Mouse (Mus musculus) layer of hippocampus, postnatal 25 days (tissue): Measurements from ENCODE around the gene Rdh7. TPM values are rescaled to one million over a fixed set of nuclear protein-coding genes. Genes with fewer than 3 reads are reported as not detected.
A peak's percentile ranks its signal among the peaks of the same experiment; 100 is the strongest.
"Not testable (repeated sequence)": the region's sequence is repeated elsewhere in the genome, so short reads cannot be mapped to it uniquely, and the experiment has no call there.

Experiments
- DNase-seq, 2 experiments: peaks; one replicate each; pipeline ENCODE4 v3.0.0; 2022; ENCODE audit warnings: mixed read lengths in 2 of 2, low spot score in 1 of 2; ENCODE audit errors: extremely low spot score in 1 of 2
- total RNA-seq, 2 experiments: library from RNA; stranded (reverse); gene quantifications; 2 replicates each; pipeline ENCODE4 v1.2.3; 2021

The Rdh7 gene
- not detected for total RNA-seq

GRCm38 (mm10) chr10:127888605-127889004 is at the start of gene Rdh7:
Gene Rdh7 (minus strand): TSS chr10:127888817.
- no peak for DNase-seq

GRCm38 (mm10) chr10:127937428-127938010 is 48.9 kb upstream of the Rdh7 start:
- DNase-seq: peak; percentile 42 to 80

GRCm38 (mm10) chr10:127936747-127937409 is 48.3 kb upstream of the Rdh7 start:
- no peak for DNase-seq

GRCm38 (mm10) chr10:127936271-127936670 is 47.7 kb upstream of the Rdh7 start:
- DNase-seq: no peak

- no peak for DNase-seq
Measured at GRCm38 (mm10) chr10:127932290-127932926, 43.8 kb upstream of the Rdh7 start.

- DNase-seq: no peak
Measured at GRCm38 (mm10) chr10:127927737-127928136, 39.1 kb upstream of the Rdh7 start.

GRCm38 (mm10) chr10:127924597-127925378 is 36.2 kb upstream of the Rdh7 start:
- DNase-seq: no peak

- DNase-seq: no peak
Measured at GRCm38 (mm10) chr10:127923024-127923423, 34.4 kb upstream of the Rdh7 start.

- no peak for DNase-seq
Measured at GRCm38 (mm10) chr10:127922241-127922640, 33.6 kb upstream of the Rdh7 start.

GRCm38 (mm10) chr10:127917651-127918050 is 29.0 kb upstream of the Rdh7 start:
- no peak for DNase-seq

- not testable (repeated sequence) for DNase-seq
Measured at GRCm38 (mm10) chr10:127917183-127917582, 28.6 kb upstream of the Rdh7 start.

- no peak for DNase-seq
Measured at GRCm38 (mm10) chr10:127915578-127915977, 27.0 kb upstream of the Rdh7 start.

- DNase-seq: no peak
Measured at GRCm38 (mm10) chr10:127907386-127907951, 18.9 kb upstream of the Rdh7 start.

GRCm38 (mm10) chr10:127906138-127906537 is 17.5 kb upstream of the Rdh7 start:
- no peak for DNase-seq

- no peak for DNase-seq
Measured at GRCm38 (mm10) chr10:127904718-127905446, 16.3 kb upstream of the Rdh7 start.

GRCm38 (mm10) chr10:127903116-127903515 is 14.5 kb upstream of the Rdh7 start:
- DNase-seq: no peak

GRCm38 (mm10) chr10:127901751-127902150 is 13.1 kb upstream of the Rdh7 start:
- DNase-seq: no peak

- no peak for DNase-seq
Measured at GRCm38 (mm10) chr10:127899783-127900182, 11.2 kb upstream of the Rdh7 start.

- DNase-seq: no peak
Measured at GRCm38 (mm10) chr10:127898218-127898617, 9.6 kb upstream of the Rdh7 start, which contains the start of gene Sdr9c7. Gene Sdr9c7 (plus strand): TSS chr10:127898518.

- no peak for DNase-seq
Measured at GRCm38 (mm10) chr10:127897506-127897905, 8.9 kb upstream of the Rdh7 start.
